Mouse (Mus musculus) liver, embryonic 14.5 days (tissue): Measurements from ENCODE around the gene Zbed5. TPM values are rescaled to one million over a fixed set of nuclear protein-coding genes. Genes with fewer than 3 reads are reported as not detected.

Source experiments
- ATAC-seq: fragments of 200-750 bp; cut with Nextera tagmentation; 2 replicates; pipeline ENCODE4 v1.8.0; 2017; ENCODE audit warnings: moderate number of reproducible peaks, mild to moderate bottlenecking, moderate library complexity; ENCODE audit not compliant: insufficient read depth
- DNase-seq, 3 experiments: peaks; one replicate each; pipeline ENCODE4 v3.0.0-alpha.2; 2012 to 2013; ENCODE audit warnings: low read depth in 3 of 3, low spot score in 3 of 3
- H3K27ac ChIP-seq: fragments of 300-500 bp; sonication (generic); 2 replicates; pipeline ENCODE4 v1.5.1; 2014; ENCODE audit warnings: moderate library complexity, mild to moderate bottlenecking, control low read depth, inconsistent platforms
- H3K27me3 ChIP-seq: fragments of 300-500 bp; sonication (generic); 2 replicates; pipeline ENCODE4 v1.6.1; 2014; ENCODE audit warnings: mild to moderate bottlenecking, low read length, moderate library complexity; ENCODE audit not compliant: control insufficient read depth, insufficient read depth
- H3K36me3 ChIP-seq: fragments of 300-500 bp; sonication (generic); replicated peaks from 2 replicates; pipeline ENCODE4 v1.6.1; 2014; ENCODE audit warnings: low read depth; ENCODE audit not compliant: control insufficient read depth, insufficient read depth
- H3K4me1 ChIP-seq, 2 experiments: fragments of 200-500 bp in 1 of 2; fragments of 300-500 bp in 1 of 2; sonication (generic) in 1 of 2; replicated peaks; 2 replicates each; pipeline ENCODE4 v1.6.1; 2012 to 2014; ENCODE audit warnings: antibody characterized with exemption in 1 of 2, inconsistent platforms in 1 of 2, low read length in 1 of 2; ENCODE audit not compliant: control insufficient read depth in 2 of 2, insufficient read depth in 2 of 2
- H3K4me2 ChIP-seq: fragments of 300-500 bp; sonication (generic); 2 replicates; pipeline ENCODE4 v1.6.1; 2014; ENCODE audit warnings: low read depth, mild to moderate bottlenecking, control low read depth, moderate library complexity
- H3K4me3 ChIP-seq, 2 experiments: fragments of 200-500 bp in 1 of 2; fragments of 300-500 bp in 1 of 2; sonication (generic) in 1 of 2; 2 replicates each; pipeline ENCODE4 v1.5.1; 2012 to 2014; ENCODE audit warnings: low read depth in 2 of 2, low read length in 2 of 2, mild to moderate bottlenecking in 2 of 2, control low read depth in 1 of 2, inconsistent platforms in 1 of 2, moderate library complexity in 1 of 2; ENCODE audit not compliant: insufficient read depth in 1 of 2
- H3K9ac ChIP-seq: fragments of 300-500 bp; sonication (generic); replicated peaks from 2 replicates; pipeline ENCODE4 v1.6.1; 2014; ENCODE audit warnings: mild to moderate bottlenecking, control low read depth, moderate library complexity
- H3K9me3 ChIP-seq: fragments of 300-500 bp; sonication (generic); 2 replicates; pipeline ENCODE4 v1.6.1; 2016; ENCODE audit warnings: low read length, mixed read lengths; ENCODE audit not compliant: control insufficient read depth
- CTCF ChIP-seq: IDR thresholded peaks from 2 replicates; pipeline ENCODE4 v1.5.1; 2016; ENCODE audit warnings: antibody characterized with exemption, low read depth, control low read depth
- EP300 ChIP-seq: IDR thresholded peaks from 2 replicates; pipeline ENCODE4 v1.6.1; 2016; ENCODE audit warnings: antibody characterized with exemption, low read depth
- WGBS: fragments of 180-500 bp; shearing (Covaris S2); extraction: QIAGEN DNeasy Blood & Tissue Kit; methylation state at CpG from one replicate; pipeline ENCODE4 v1.1.7; 2014; ENCODE audit not compliant: insufficient replicate concordance; 5-methylcytosine and 5-hydroxymethylcytosine counted together
- polyA plus RNA-seq, 2 experiments: library from polyadenylated mRNA; depleted of rRNA in 1 of 2; stranded (reverse) in 1 of 2; unstranded in 1 of 2; fragments of >200 nt; fragmentation: Nextera tagmentation in 1 of 2; extraction: Ambion mirVana in 1 of 2; gene quantifications; 2 replicates each; pipeline versions ENCODE4 v1.2.1 to v1.2.3; 2012 to 2014

Zbed5 gene
- polyA plus RNA-seq, 2 experiments: 0.67 to 0.70 TPM

DNA sequence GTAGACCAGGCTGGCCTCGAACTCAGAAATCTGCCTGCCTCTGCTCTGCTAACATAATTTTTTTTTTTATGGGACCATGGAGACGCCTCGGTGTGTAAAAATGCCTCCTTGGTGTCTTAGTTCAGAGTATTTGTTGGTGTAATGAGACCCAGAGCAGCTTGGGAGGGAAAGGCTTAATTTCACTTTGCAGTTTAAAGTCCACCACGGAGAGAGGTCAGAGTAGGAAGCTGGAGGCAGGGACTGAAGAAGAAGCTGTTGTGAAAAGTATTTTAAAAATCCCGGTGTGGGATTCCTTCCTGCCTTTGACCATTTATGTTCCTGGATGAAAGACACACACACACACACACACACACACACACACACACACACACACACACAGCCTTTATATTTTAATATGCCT, 30.4 kb downstream of the Zbed5 start:
- TF ChIP-seq CTCF: no peak
- TF ChIP-seq EP300: no peak
- no peaks in the 10 kb centered on the region for H3K36me3 ChIP-seq
- no peak overlapping the region for H3K4me3 ChIP-seq
- H3K9me3 ChIP-seq: no peaks in the 10 kb centered on the region
- ATAC-seq (no peak), DNase-seq (no peak)
- no peaks in the 10 kb centered on the region for H3K27me3 ChIP-seq
- H3K4me2 ChIP-seq: no peak overlapping the region
- no peak overlapping the region for H3K27ac ChIP-seq
- peaks cover 0 to 6% of the 10 kb centered on the region in 2 experiments; a peak in 2 of 4 replicates for H3K4me1 ChIP-seq
- no peak overlapping the region for H3K9ac ChIP-seq
- 62% methylated on average over 5 of the region's 5 CpGs for WGBS

DNA sequence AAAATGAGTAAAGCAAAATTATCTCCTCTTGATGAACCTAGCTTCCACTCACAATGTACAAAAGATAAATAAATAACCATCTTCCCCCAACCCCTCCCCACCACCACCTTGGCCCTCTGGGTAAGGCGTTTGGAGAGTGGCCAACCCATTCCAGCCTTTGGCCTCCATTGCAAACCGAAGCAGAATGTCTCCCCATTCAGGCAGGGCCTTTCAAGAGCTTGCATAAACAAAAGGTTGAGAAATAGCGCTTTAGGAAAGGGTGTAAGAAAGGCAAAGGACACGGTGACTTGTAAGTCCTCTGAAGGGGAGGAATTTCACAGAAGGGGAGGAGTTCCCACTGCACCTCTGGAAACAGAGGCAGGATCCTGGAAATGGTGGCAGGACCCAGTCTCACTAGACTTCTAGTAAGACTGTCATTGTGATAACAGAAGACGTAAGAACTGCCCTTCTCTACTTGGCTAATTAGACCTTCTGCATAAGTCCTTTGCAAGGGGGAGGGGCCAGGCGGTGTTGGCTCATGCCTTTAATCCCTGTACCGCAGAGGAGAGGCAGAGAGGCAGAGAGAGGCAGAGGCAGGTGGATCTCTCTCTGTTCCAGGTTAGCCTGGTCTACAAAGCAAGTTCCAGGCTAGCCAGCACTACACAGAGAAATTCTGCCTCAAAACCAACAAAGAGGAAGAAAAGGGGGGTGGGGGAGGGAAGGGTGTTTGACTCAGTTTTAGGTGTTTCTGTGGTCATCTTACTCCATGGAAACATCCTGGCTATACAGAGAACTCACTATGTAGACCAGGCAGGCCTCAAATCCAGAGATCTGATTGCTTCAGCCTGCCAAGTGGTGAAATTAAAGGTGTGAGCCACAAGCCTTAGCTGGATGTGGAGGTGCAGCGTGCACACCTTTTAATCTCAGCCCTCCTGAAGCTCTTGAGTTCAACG, 34.7 kb downstream of the Zbed5 start:
- Histone ChIP-seq H3K27me3 (no peaks in the 10 kb centered on the region), H3K4me1 (peaks cover 0 to 6% of the 10 kb centered on the region in 2 experiments; a peak in 2 of 4 replicates), H3K4me3 (no peak overlapping the region), H3K36me3 (no peaks in the 10 kb centered on the region), H3K4me2 (no peak overlapping the region), H3K27ac (no peak overlapping the region), H3K9me3 (no peaks in the 10 kb centered on the region), H3K9ac (no peak overlapping the region)
- WGBS: 44% methylated on average over 9 of the region's 9 CpGs
- TF ChIP-seq EP300: no peak
- no peak for TF ChIP-seq CTCF
- ATAC-seq (no peak), DNase-seq (no peak)

DNA sequence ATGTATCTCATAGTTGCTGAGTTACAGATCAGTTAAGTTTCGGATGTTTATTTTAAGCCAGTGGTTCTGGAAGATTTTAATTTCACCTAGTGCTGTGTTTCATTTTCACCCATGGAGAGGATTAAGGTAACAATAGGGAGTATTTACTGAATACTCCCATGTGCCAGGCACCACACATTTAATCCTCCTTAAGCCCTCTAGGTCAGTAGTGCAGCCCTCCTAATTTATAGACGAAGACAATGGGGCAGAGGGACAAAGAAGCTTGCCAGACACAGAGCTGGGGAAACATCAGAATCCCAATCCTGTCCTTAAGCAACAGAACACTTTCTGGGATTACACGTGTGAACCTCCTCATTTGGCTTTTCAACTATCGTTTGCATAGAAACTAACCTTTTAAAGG, 41.4 kb downstream of the Zbed5 start:
- H3K27me3 ChIP-seq: no peaks in the 10 kb centered on the region
- H3K9me3 ChIP-seq: no peaks in the 10 kb centered on the region
- H3K4me2 ChIP-seq: no peak overlapping the region
- no peak for DNase-seq
- 57% methylated on average over 4 of the region's 4 CpGs for WGBS
- H3K36me3 ChIP-seq: no peaks in the 10 kb centered on the region
- no peak overlapping the region for H3K27ac ChIP-seq
- no peak for ATAC-seq
- H3K4me3 ChIP-seq: no peak overlapping the region
- TF ChIP-seq EP300 (no peak), CTCF (no peak)
- H3K9ac ChIP-seq: no peak overlapping the region
- peaks cover 7 to 11% of the 10 kb centered on the region in 2 experiments; a peak in 3 of 4 replicates for H3K4me1 ChIP-seq

DNA sequence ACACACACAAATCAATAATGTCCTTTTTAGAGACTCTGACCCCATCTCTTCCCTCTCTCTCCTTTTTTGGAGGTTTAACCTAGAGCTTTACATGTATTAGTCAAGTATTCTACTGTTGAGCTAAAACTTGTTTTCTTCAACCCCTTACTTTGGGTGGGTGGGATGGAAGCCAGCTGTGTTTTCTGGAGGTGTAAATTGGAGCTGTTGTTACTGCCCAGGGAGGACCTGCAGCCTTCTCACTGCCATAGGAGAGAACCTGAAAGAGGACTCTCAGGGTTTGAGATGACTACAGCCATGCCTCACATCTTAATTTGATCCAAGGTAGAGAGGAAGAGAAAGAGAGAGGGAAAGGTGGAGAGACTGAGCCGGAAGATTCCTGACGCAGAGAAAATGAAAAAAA, 44.8 kb downstream of the Zbed5 start:
- Histone ChIP-seq H3K4me3 (no peak overlapping the region), H3K4me1 (peaks cover 12 to 18% of the 10 kb centered on the region in 2 experiments), H3K27me3 (no peaks in the 10 kb centered on the region), H3K9me3 (no peaks in the 10 kb centered on the region), H3K36me3 (peaks cover 4% of the 10 kb centered on the region), H3K4me2 (peak overlapping the region; percentile 64), H3K9ac (no peak overlapping the region), H3K27ac (no peak overlapping the region)
- TF ChIP-seq CTCF: no peak
- TF ChIP-seq EP300: no peak
- no peak for ATAC-seq
- WGBS: 53% methylated on average over 2 of the region's 2 CpGs
- no peak for DNase-seq

DNA sequence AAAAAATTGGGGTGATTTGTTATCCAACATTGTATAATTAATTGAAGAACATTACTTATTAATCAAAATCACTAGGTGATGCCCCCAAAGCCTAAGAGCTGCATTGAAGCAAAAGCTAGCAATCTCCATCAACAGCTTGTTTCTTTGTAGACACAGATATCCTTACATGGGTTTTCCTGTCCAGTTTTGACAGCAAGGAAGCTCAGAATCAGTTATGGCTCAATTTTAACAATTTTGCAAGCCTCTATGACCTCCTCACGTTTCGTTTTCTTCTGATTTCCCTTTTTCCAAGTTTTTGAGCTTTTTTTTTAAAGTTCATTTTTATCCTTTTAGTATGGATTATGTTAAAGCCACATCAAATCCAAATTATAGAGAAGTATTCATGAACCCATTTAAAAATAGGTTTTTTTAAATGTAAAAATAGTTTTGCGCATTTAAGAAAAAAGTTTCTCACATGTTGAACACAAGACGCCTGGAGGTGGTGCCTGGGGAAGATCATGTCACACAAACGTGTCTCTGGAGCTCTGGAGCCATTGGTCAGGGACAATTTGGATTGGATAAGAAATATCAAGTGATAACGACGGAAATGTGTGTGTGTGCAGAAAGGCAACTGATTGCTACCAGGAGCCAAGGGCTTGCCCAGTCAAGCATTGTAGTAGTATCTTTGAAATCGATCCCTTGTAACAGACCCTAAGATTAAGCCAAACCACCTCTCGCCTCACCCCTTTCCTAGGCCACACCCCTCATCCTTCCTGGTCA, 45.4 kb downstream of the Zbed5 start:
- ATAC-seq: peak; percentile 20

More for the DNA sequence above, 45.4 kb downstream of the Zbed5 start:
- peaks cover 12 to 18% of the 10 kb centered on the region in 2 experiments for H3K4me1 ChIP-seq
- no peaks in the 10 kb centered on the region for H3K27me3 ChIP-seq
- peak overlapping the region; percentile 36 for H3K9ac ChIP-seq
- 2% methylated on average over 9 of the region's 9 CpGs for WGBS
- H3K4me3 ChIP-seq: peak overlapping the region; percentile 57 to 74
- H3K36me3 ChIP-seq: peaks cover 7% of the 10 kb centered on the region
- no peaks in the 10 kb centered on the region for H3K9me3 ChIP-seq
- peak overlapping the region; percentile 64 for H3K4me2 ChIP-seq
- peak overlapping the region; percentile 0 for H3K27ac ChIP-seq
- DNase-seq: no peak
- TF ChIP-seq EP300: no peak
- no peak for TF ChIP-seq CTCF
